Mouse (Mus musculus): Measurements from ENCODE around the gene Olfr618. TPM values are rescaled to one million over a fixed set of nuclear protein-coding genes. Genes with fewer than 3 reads are reported as not detected.

The Olfr618 gene
- total and polyA plus RNA-seq, 3 experiments, result not detected

DNA sequence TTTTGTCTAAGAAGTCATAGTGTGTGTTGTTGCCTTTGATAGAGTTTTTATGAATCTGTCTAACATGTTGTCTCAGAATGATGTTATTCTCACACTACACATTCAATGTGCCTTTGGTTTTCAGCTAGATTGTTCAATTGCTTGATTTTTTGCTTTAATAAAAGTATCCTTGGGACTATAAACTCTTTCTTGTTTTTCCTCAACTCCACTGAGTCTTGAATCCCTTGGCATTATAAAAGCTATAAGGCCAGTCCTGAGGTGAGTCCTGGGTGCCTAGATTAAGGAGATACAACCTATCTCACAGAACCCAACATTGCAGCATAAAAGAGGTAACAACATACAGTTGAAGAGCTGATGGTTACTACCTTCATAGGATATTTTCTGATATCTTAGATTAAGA lies 10.4 kb downstream of the Olfr618 start, which contains the start of gene Olfr619:
Gene Olfr619 (plus strand): TSS at position 301 of the 400 bp plus-strand sequence.
- no peak within 1 kb of the TSS for H3K4me3 ChIP-seq
- H3K79me2 ChIP-seq (replicated peaks; ENCODE audit: control insufficient read depth, insufficient read depth, low read length), result no peaks in the 10 kb centered on the region
- TF ChIP-seq POLR2A (IDR thresholded peaks at IDR 0.05; ENCODE audit: insufficient read depth, low read depth, low read length) (no peak), CTCF (IDR thresholded peaks at IDR 0.05) (no peak), EP300 (IDR thresholded peaks at IDR 0.05; ENCODE audit: insufficient read depth, low read depth, low read length) (no peak)
- H3K4me1 ChIP-seq (ENCODE audit: control insufficient read depth, insufficient read depth, low read length), result no peaks in the 10 kb centered on the region
- no peak for DNase-seq
- intact Hi-C loops (cut with DNase I), result no loop called here
- no peak within 1 kb of the TSS for H3K9ac ChIP-seq (ENCODE audit: low read depth, low read length)
- H3K27ac ChIP-seq, result no peak within 1 kb of the TSS
- no peaks in the 10 kb centered on the region for H3K36me3 ChIP-seq (ENCODE audit: control insufficient read depth, insufficient read depth, low read length)
- H3K27me3 ChIP-seq (ENCODE audit: control insufficient read depth, insufficient read depth, low read length), result no peaks in the 10 kb centered on the region

DNA sequence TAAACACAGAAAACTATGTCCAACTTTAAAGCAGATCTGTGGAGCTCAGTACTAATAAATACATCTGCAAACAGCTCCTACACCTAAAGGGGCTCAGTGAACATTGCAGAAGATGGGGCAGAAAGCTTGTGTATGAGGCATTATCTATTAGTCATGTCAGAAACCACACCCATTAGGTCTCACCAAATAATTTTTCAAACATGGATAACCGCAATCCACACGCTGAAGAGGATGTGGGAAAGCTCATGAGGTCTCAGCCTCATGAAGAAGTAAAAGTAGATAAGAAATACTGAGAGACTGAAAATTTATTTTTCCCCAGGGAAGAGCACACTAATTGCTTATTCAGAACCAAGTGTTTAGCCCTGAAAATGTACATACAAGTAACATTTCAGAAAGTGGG lies 17.5 kb downstream of the Olfr618 start:
- intact Hi-C loops (cut with DNase I), result no loop called here
- no peak overlapping the region for H3K4me3 ChIP-seq
- no peaks in the 10 kb centered on the region for H3K4me1 ChIP-seq (ENCODE audit: control insufficient read depth, insufficient read depth, low read length)
- TF ChIP-seq EP300 (IDR thresholded peaks at IDR 0.05; ENCODE audit: insufficient read depth, low read depth, low read length) (no peak), POLR2A (IDR thresholded peaks at IDR 0.05; ENCODE audit: insufficient read depth, low read depth, low read length) (no peak), CTCF (IDR thresholded peaks at IDR 0.05) (no peak)
- no peaks in the 10 kb centered on the region for H3K27me3 ChIP-seq (ENCODE audit: control insufficient read depth, insufficient read depth, low read length)
- H3K27ac ChIP-seq, result no peak overlapping the region
- WGBS, result 65% methylated on average over 2 of the region's 2 CpGs
- no peaks in the 10 kb centered on the region for H3K79me2 ChIP-seq (replicated peaks; ENCODE audit: control insufficient read depth, insufficient read depth, low read length)
- no peaks in the 10 kb centered on the region for H3K36me3 ChIP-seq (ENCODE audit: control insufficient read depth, insufficient read depth, low read length)
- DNase-seq, result no peak
- no peak overlapping the region for H3K9ac ChIP-seq (ENCODE audit: low read depth, low read length)

DNA sequence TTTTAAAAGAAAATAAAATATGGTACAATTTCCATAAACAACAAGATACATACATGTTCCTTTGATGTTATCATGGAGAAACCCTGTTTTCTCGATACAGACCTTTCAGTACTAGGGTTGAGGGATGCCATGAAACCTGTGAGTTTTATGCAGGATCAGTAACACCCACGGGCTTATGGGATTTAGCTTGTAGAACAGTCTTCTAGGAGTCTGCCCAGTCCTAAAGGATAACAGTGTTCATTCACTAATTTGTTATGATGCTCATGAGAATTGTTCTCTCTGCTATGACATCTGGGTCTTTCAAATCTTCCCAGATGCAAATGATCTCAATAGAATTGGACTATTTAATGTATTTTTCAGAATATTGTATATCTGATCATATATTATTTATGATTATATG lies 22.5 kb downstream of the Olfr618 start, which contains the start of gene Olfr620:
Gene Olfr620 (minus strand): TSS at position 101 of the 400 bp plus-strand sequence.
- no peak for DNase-seq
- intact Hi-C loops (cut with DNase I), result no loop called here
- H3K79me2 ChIP-seq (replicated peaks; ENCODE audit: control insufficient read depth, insufficient read depth, low read length), result no peaks in the 10 kb centered on the region
- no peaks in the 10 kb centered on the region for H3K4me1 ChIP-seq (ENCODE audit: control insufficient read depth, insufficient read depth, low read length)
- H3K27ac ChIP-seq, result no peak within 1 kb of the TSS
- no peak within 1 kb of the TSS for H3K4me3 ChIP-seq
- TF ChIP-seq EP300 (IDR thresholded peaks at IDR 0.05; ENCODE audit: insufficient read depth, low read depth, low read length) (no peak), POLR2A (IDR thresholded peaks at IDR 0.05; ENCODE audit: insufficient read depth, low read depth, low read length) (no peak), CTCF (IDR thresholded peaks at IDR 0.05) (no peak)
- no peak within 1 kb of the TSS for H3K9ac ChIP-seq (ENCODE audit: low read depth, low read length)
- no peaks in the 10 kb centered on the region for H3K27me3 ChIP-seq (ENCODE audit: control insufficient read depth, insufficient read depth, low read length)
- H3K36me3 ChIP-seq (ENCODE audit: control insufficient read depth, insufficient read depth, low read length), result no peaks in the 10 kb centered on the region
- 54% methylated on average over 2 of the region's 2 CpGs for WGBS

DNA sequence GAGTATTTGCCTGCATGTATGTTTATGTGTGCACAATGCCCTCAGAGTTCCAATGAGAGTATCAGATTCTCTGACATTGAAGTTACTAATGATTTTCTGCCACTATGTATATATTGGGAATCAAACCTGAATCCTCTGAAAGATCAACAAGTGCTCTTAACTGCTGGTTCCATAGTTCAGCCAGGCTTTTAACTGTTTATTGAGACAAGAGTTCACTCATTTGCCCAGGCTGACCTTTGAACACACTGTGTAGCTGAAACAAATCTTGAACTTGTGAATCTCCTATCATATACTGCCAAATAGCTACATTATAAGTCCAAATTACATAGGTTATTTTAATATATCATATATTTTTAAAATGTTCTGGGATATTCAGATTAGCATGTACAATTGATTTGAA lies 46.9 kb downstream of the Olfr618 start:
- DNase-seq, result no peak
- intact Hi-C loops (cut with DNase I), result no loop called here
- Histone ChIP-seq H3K36me3 (ENCODE audit: control insufficient read depth, insufficient read depth, low read length) (no peaks in the 10 kb centered on the region), H3K9ac (ENCODE audit: low read depth, low read length) (no peak overlapping the region), H3K4me1 (ENCODE audit: control insufficient read depth, insufficient read depth, low read length) (no peaks in the 10 kb centered on the region), H3K79me2 (replicated peaks; ENCODE audit: control insufficient read depth, insufficient read depth, low read length) (no peaks in the 10 kb centered on the region), H3K27me3 (ENCODE audit: control insufficient read depth, insufficient read depth, low read length) (no peaks in the 10 kb centered on the region), H3K27ac (no peak overlapping the region), H3K4me3 (no peak overlapping the region)
- TF ChIP-seq EP300 (IDR thresholded peaks at IDR 0.05; ENCODE audit: insufficient read depth, low read depth, low read length), result no peak
- no peak for TF ChIP-seq CTCF (IDR thresholded peaks at IDR 0.05)
- TF ChIP-seq POLR2A (IDR thresholded peaks at IDR 0.05; ENCODE audit: insufficient read depth, low read depth, low read length), result no peak

DNA sequence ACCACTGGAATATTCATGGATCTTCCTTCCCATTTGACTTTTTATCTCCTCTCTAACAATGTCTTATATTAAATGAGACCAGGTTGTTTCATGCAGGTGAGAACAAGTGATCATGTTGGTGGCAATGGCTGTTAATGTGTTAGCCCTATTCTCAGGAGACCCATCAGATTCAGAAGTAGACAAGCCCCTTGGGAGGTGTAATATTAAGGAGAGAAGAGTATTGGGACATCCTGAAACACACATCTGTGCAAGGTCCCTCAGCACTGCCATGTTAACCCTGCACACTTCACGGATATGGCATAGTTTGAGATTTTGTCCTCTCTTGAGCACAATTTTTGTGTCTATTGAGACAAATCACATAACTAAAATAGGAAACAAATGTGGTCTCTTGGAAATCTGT lies 52.7 kb downstream of the Olfr618 start, which contains the start of gene Olfr622:
Gene Olfr622 (minus strand): TSS at position 101 of the 400 bp plus-strand sequence.
- Histone ChIP-seq H3K36me3 (ENCODE audit: control insufficient read depth, insufficient read depth, low read length) (no peaks in the 10 kb centered on the region), H3K9ac (ENCODE audit: low read depth, low read length) (no peak within 1 kb of the TSS), H3K27ac (no peak within 1 kb of the TSS), H3K4me1 (ENCODE audit: control insufficient read depth, insufficient read depth, low read length) (no peaks in the 10 kb centered on the region), H3K4me3 (no peak within 1 kb of the TSS), H3K27me3 (ENCODE audit: control insufficient read depth, insufficient read depth, low read length) (no peaks in the 10 kb centered on the region), H3K79me2 (replicated peaks; ENCODE audit: control insufficient read depth, insufficient read depth, low read length) (no peaks in the 10 kb centered on the region)
- TF ChIP-seq EP300 (IDR thresholded peaks at IDR 0.05; ENCODE audit: insufficient read depth, low read depth, low read length) (no peak), POLR2A (IDR thresholded peaks at IDR 0.05; ENCODE audit: insufficient read depth, low read depth, low read length) (no peak), CTCF (IDR thresholded peaks at IDR 0.05) (no peak)
- intact Hi-C loops (cut with DNase I), result no loop called here
- DNase-seq, result no peak
- 67% methylated on average over 1 of the region's 1 CpGs for WGBS

DNA sequence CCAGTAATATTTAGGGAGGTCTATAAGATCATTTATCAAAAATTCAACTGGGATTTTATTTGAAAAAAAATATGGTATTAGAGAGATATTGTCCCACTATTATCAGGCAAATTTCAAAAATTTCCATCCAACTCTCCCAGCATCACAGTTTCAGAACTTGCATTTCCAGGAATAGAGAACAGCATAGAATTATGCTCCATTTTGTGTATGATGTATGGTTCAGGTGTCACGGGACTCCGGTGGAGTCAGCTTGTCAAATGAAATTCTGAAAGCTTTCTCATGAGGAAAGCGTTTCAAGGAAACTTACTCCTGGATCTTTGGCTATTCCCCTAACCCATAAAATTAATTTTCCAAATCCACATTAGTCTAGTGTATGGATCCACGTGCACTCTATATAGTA lies 54.2 kb downstream of the Olfr618 start:
- no peak for TF ChIP-seq EP300 (IDR thresholded peaks at IDR 0.05; ENCODE audit: insufficient read depth, low read depth, low read length)
- no peak for TF ChIP-seq POLR2A (IDR thresholded peaks at IDR 0.05; ENCODE audit: insufficient read depth, low read depth, low read length)
- no peak for TF ChIP-seq CTCF (IDR thresholded peaks at IDR 0.05)
- no peak overlapping the region for H3K4me3 ChIP-seq

More for the DNA sequence above, 54.2 kb downstream of the Olfr618 start:
- Histone ChIP-seq H3K36me3 (ENCODE audit: control insufficient read depth, insufficient read depth, low read length) (no peaks in the 10 kb centered on the region), H3K4me1 (ENCODE audit: control insufficient read depth, insufficient read depth, low read length) (no peaks in the 10 kb centered on the region), H3K9ac (ENCODE audit: low read depth, low read length) (no peak overlapping the region), H3K27me3 (ENCODE audit: control insufficient read depth, insufficient read depth, low read length) (no peaks in the 10 kb centered on the region), H3K27ac (no peak overlapping the region), H3K79me2 (replicated peaks; ENCODE audit: control insufficient read depth, insufficient read depth, low read length) (no peaks in the 10 kb centered on the region)
- 82% methylated on average over 4 of the region's 4 CpGs for WGBS
- no peak for DNase-seq
- intact Hi-C loops (cut with DNase I), result no loop called here

Small RNA genes within 50 kb of the gene (microRNA-seq; reads per million reads assigned to microRNA genes)
- gene Gm26506, result 0 reads per million in 2 experiments

Other genes starting within 250 kb of the Olfr618 start
Only the 30 nearest of the 31 such genes appear.
- gene Olfr601, start 227.4 kb upstream of the Olfr618 start, total RNA-seq (2021), result not detected
- not detected in 2 replicates for gene Olfr601, start 227.4 kb upstream of the Olfr618 start, polyA plus RNA-seq (2012; rRNA removed)
- gene Olfr603, start 203.9 kb upstream of the Olfr618 start, total RNA-seq (2021), result not detected
- not detected in 2 replicates for gene Olfr603, start 203.9 kb upstream of the Olfr618 start, polyA plus RNA-seq (2012; rRNA removed)
- not detected for gene Usp17lc, start 175.0 kb upstream of the Olfr618 start, total RNA-seq (2021)
- not detected in 2 replicates for gene Usp17lc, start 175.0 kb upstream of the Olfr618 start, polyA plus RNA-seq (2012; rRNA removed)
- not detected for gene Olfr605, start 144.7 kb upstream of the Olfr618 start, total RNA-seq (2021)
- not detected in 2 replicates for gene Olfr605, start 144.7 kb upstream of the Olfr618 start, polyA plus RNA-seq (2012; rRNA removed)
- gene Olfr606, start 141.1 kb upstream of the Olfr618 start, total RNA-seq (2021), result not detected
- gene Olfr606, start 141.1 kb upstream of the Olfr618 start, polyA plus RNA-seq (2012; rRNA removed), result not detected in 2 replicates
- gene Olfr607, start 126.0 kb upstream of the Olfr618 start, total RNA-seq (2021), result not detected
- not detected in 2 replicates for gene Olfr607, start 126.0 kb upstream of the Olfr618 start, polyA plus RNA-seq (2012; rRNA removed)
- gene Olfr608, start 120.2 kb upstream of the Olfr618 start, total RNA-seq (2021), result not detected
- not detected in 2 replicates for gene Olfr608, start 120.2 kb upstream of the Olfr618 start, polyA plus RNA-seq (2012; rRNA removed)
- not detected for gene Olfr609, start 92.0 kb upstream of the Olfr618 start, total RNA-seq (2021)
- not detected in 2 replicates for gene Olfr609, start 92.0 kb upstream of the Olfr618 start, polyA plus RNA-seq (2012; rRNA removed)
- gene Olfr610, start 78.0 kb upstream of the Olfr618 start, total RNA-seq (2021), result not detected
- gene Olfr610, start 78.0 kb upstream of the Olfr618 start, polyA plus RNA-seq (2012; rRNA removed), result not detected in 2 replicates
- gene Olfr611, start 69.3 kb upstream of the Olfr618 start, total RNA-seq (2021), result not detected
- gene Olfr611, start 69.3 kb upstream of the Olfr618 start, polyA plus RNA-seq (2012; rRNA removed), result not detected in 2 replicates
- not detected for gene Olfr612, start 47.4 kb upstream of the Olfr618 start, total RNA-seq (2021)
- not detected in 2 replicates for gene Olfr612, start 47.4 kb upstream of the Olfr618 start, polyA plus RNA-seq (2012; rRNA removed)
- not detected for gene Olfr613, start 42.0 kb upstream of the Olfr618 start, total RNA-seq (2021)
- not detected in 2 replicates for gene Olfr613, start 42.0 kb upstream of the Olfr618 start, polyA plus RNA-seq (2012; rRNA removed)
- gene Olfr615, start 34.0 kb upstream of the Olfr618 start, total RNA-seq (2021), result not detected
- gene Olfr615, start 34.0 kb upstream of the Olfr618 start, polyA plus RNA-seq (2012; rRNA removed), result not detected in 2 replicates
- not detected for gene Olfr616, start 21.0 kb upstream of the Olfr618 start, total RNA-seq (2021)
- gene Olfr616, start 21.0 kb upstream of the Olfr618 start, polyA plus RNA-seq (2012; rRNA removed), result not detected in 2 replicates
- gene Olfr617, start 17.0 kb upstream of the Olfr618 start, total RNA-seq (2021), result not detected
- gene Olfr617, start 17.0 kb upstream of the Olfr618 start, polyA plus RNA-seq (2012; rRNA removed), result not detected in 2 replicates
- not detected for gene Olfr619, start 10.5 kb downstream of the Olfr618 start, total RNA-seq (2021)
- gene Olfr619, start 10.5 kb downstream of the Olfr618 start, polyA plus RNA-seq (2012; rRNA removed), result not detected in 2 replicates
- gene Olfr620, start 22.4 kb downstream of the Olfr618 start, total RNA-seq (2021), result not detected
- not detected in 2 replicates for gene Olfr620, start 22.4 kb downstream of the Olfr618 start, polyA plus RNA-seq (2012; rRNA removed)
- gene Olfr622, start 52.6 kb downstream of the Olfr618 start, total RNA-seq (2021), result not detected
- not detected in 2 replicates for gene Olfr622, start 52.6 kb downstream of the Olfr618 start, polyA plus RNA-seq (2012; rRNA removed)
- gene Olfr623, start 73.6 kb downstream of the Olfr618 start, total RNA-seq (2021), result not detected
- gene Olfr623, start 73.6 kb downstream of the Olfr618 start, polyA plus RNA-seq (2012; rRNA removed), result not detected in 2 replicates
- not detected for gene Olfr624, start 81.1 kb downstream of the Olfr618 start, total RNA-seq (2021)
- gene Olfr624, start 81.1 kb downstream of the Olfr618 start, polyA plus RNA-seq (2012; rRNA removed), result 0.03 TPM in 1 of 2 replicates, not detected in the other
- gene Olfr625-ps1, start 92.6 kb downstream of the Olfr618 start, total RNA-seq (2021), result not detected
- gene Olfr625-ps1, start 92.6 kb downstream of the Olfr618 start, polyA plus RNA-seq (2012; rRNA removed), result not detected in 2 replicates
- gene Olfr243, start 124.6 kb downstream of the Olfr618 start, total RNA-seq (2021), result not detected
- gene Olfr243, start 124.6 kb downstream of the Olfr618 start, polyA plus RNA-seq (2012; rRNA removed), result not detected in 2 replicates
- gene Olfr628, start 140.3 kb downstream of the Olfr618 start, total RNA-seq (2021), result not detected
- not detected in 2 replicates for gene Olfr628, start 140.3 kb downstream of the Olfr618 start, polyA plus RNA-seq (2012; rRNA removed)
- gene Olfr629, start 154.8 kb downstream of the Olfr618 start, total RNA-seq (2021), result not detected
- not detected in 2 replicates for gene Olfr629, start 154.8 kb downstream of the Olfr618 start, polyA plus RNA-seq (2012; rRNA removed)
- not detected for gene Olfr630, start 167.2 kb downstream of the Olfr618 start, total RNA-seq (2021)
- gene Olfr630, start 167.2 kb downstream of the Olfr618 start, polyA plus RNA-seq (2012; rRNA removed), result not detected in 2 replicates
- gene Olfr69, start 181.5 kb downstream of the Olfr618 start, total RNA-seq (2021), result not detected
- gene Olfr69, start 181.5 kb downstream of the Olfr618 start, polyA plus RNA-seq (2012; rRNA removed), result not detected in 2 replicates
- not detected for gene Olfr68, start 189.6 kb downstream of the Olfr618 start, total RNA-seq (2021)
- not detected in 2 replicates for gene Olfr68, start 189.6 kb downstream of the Olfr618 start, polyA plus RNA-seq (2012; rRNA removed)
- gene Olfr67, start 201.7 kb downstream of the Olfr618 start, total RNA-seq (2021), result not detected
- not detected in 2 replicates for gene Olfr67, start 201.7 kb downstream of the Olfr618 start, polyA plus RNA-seq (2012; rRNA removed)
- 1,000 to 10,000 TPM in 1 of 2 experiments, 100 to 1,000 TPM in 1; 558 to 4,688 TPM for gene Hbb-bt, start 223.9 kb downstream of the Olfr618 start, total RNA-seq (2021)
- 954 and 7,998 TPM in 2 replicates for gene Hbb-bt, start 223.9 kb downstream of the Olfr618 start, polyA plus RNA-seq (2012; rRNA removed)
- over 10,000 TPM in 1 of 2 experiments, 1,000 to 10,000 TPM in 1; 5,780 to 41,164 TPM for gene Hbb-bs, start 238.0 kb downstream of the Olfr618 start, total RNA-seq (2021)
- 10,215 and 68,774 TPM in 2 replicates for gene Hbb-bs, start 238.0 kb downstream of the Olfr618 start, polyA plus RNA-seq (2012; rRNA removed)